Mouse (Mus musculus) gastrocnemius, postnatal 25 days (tissue): ENCODE results near the gene Tppp. TPM values are rescaled to one million over a fixed set of nuclear protein-coding genes. Genes with fewer than 3 reads are reported as not detected.
A peak's percentile ranks its signal among the peaks of the same experiment; 100 is the strongest.
"Not testable (repeated sequence)": the region's sequence is repeated elsewhere in the genome, so short reads cannot be mapped to it uniquely, and the experiment has no call there.

ENCODE experiments used
- DNase-seq: peaks from one replicate; pipeline ENCODE4 v3.0.0; 2022
- total RNA-seq, 2 experiments: library from RNA; stranded (reverse); gene quantifications; 1 replicate in 1 of 2; 2 replicates in 1 of 2; pipeline ENCODE4 v1.2.3; 2021

Tppp gene
- total RNA-seq, 2 experiments from 2014 or later: 5.2 to 5.8 TPM

DNA sequence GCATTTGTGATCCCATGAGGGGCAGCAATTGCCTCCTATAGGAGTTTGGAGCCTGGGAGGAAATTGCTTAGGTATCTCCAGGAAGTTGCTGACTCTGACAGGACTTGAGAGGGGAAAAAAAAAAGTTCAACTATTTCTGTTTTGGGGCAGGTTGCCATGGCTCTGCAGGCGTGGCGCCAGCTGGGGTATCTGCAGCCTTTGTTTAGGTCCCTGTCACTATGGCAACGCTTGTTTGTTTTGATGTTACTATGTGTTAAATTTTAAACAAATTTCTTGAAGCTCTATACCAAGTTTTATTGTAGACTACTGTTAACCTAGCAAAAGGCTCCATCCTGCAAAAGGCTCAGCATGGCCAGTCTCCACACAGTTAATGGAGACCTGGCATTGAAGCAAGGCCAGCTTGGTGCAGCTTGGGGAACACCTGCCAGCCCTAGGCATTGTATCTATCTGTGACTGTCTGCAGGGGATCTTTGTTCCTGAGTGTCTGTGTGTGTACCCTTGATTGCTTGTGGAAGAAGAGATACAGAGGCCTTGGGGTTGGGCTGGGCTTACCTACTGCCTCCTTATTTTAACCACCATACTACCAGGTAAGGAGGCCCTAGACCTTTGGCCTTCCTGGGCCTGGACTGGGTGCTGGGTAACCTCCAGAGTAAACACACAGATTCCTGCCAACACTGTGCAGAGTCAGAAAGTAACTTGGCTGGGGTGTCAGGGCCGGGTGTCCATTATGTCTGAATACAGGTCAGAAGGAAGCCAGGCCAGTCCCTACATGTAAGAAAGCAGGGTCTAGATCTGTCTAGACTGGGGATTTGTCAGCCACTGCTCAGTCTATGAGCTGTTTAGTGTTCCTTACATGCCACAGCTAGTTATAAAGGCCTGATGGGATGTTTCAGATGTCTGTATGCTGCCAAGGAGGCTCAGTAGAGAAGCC lies 16.2 kb downstream of the Tppp start:
- no peak for DNase-seq

DNA sequence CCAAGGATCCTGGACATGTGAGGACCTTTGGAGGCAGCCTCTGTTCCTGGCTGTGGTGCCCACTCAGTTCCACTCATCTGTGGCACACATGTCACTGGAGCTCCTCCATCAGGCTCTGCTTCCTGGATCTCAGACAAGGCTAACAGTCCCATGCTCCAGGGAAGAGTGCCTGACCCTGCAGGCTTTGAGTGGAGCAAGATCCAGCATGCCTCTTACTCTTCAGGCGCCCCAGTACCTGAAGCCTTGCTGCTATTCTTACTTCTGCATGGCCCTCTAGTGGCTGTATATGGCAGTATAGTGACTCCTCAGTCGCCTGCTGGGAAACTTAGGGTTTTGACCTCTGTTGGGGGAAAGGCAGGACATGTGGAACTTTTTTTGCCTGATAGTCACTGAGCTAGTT lies 17.0 kb downstream of the Tppp start:
- DNase-seq: peak; percentile 27

DNA sequence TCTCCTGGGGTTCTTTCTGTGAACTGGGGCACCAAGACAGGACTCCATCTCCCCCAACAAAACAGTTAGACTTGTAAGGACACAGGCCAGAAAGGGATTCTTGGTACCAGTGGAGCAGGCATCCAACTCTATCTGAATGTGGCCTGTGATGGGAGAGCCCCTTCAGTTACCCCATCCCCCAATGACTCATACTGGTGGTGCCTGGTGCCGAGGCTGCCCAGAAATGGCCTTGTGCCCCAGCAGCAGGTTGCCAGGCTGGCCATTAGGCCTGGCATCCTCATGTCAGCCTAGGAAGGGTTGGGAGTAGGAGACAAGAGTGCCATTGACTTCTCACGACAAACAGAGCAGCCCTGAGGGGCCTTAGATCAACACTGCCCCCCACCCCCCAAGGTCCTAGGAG lies 18.9 kb downstream of the Tppp start:
- no peak for DNase-seq

DNA sequence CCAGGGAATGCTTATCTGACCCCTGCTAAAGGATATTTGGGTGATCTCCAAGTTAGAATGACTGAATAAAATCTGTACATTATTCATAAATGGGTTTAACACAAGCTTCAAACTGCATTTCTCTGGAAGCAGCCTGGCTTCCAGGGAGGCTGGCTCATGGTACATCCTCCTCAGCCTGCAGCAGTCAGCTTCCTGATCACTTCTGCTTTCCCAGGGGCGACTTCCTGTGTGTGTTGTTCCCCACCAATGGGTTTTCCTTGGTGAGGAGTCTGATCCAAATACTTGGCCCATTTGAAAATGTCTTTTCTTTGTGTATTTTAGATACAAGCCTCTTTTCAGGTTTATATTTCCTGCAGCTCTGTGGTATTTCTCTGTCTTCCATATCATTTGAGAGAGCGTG lies 19.8 kb downstream of the Tppp start:
- no peak for DNase-seq

DNA sequence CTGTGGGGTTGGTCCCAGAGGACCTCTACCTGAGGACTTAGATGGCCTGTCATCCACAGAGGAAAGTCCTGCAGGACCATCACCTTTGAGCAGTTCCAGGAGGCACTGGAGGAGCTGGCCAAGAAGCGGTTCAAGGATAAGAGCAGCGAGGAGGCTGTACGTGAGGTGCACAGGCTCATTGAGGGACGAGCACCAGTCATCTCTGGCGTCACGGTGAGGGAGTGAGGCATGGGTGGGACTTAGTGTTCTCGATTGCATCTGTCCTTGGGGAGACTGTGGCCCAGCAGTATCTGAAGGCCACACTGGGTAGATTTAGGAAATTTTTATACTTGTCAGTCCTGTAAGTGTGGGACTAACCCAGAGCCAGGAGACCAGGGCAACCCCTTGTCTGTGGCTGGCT lies 21.5 kb downstream of the Tppp start:
- DNase-seq: no peak

DNA sequence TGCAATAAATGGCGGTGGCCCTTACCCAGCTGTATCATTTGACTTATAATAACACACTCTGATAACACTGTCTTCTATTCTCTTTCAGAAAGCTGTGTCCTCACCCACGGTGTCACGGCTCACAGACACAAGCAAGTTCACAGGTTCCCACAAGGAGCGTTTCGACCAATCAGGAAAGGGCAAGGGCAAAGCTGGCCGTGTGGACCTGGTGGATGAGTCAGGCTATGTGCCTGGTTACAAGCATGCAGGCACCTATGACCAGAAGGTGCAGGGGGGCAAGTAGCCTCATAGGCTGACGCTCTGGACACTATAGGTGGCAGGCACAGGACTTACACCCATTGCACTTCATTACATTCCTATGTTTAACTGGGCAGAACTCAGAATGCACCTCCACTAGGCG lies 21.9 kb downstream of the Tppp start:
- no peak for DNase-seq

DNA sequence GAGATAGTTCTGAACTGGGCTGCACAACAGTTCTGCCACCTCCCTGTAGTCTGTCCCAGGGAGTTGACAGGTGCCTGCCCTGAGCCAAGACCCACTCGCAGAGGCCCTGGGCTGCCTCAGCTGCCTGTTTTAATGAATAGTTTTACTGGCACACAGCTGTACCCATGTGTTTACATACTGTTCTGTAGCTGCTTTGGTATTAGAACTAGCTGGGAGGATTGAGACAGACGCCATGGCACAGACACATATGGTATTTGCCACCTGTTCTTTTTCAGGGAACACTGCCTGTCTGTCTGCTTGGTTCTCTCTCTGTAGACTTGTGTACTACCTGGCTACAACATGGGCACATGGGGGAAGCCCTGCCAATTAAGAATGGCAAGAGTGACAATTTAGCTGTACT lies 25.5 kb downstream of the Tppp start:
- no peak for DNase-seq

DNA sequence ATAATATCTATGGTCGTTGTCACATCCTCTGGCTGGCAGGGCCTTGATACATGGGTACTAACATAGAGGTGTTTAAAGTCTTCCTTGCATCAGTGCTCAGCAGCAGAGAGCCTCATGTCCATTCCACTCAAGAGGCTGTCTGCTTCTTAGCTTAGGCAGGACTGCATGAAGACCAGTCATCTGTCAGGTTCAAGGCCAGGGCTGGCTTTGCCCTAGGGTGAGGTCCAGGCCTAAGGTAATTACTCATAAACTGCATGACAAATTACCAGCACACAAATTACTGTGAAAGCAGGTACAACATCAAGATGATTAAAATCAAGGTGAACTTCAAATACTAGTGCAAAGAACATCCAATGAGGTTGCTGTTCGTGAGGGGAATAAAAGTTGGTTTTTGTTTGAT lies 26.6 kb downstream of the Tppp start:
- DNase-seq: no peak

DNA sequence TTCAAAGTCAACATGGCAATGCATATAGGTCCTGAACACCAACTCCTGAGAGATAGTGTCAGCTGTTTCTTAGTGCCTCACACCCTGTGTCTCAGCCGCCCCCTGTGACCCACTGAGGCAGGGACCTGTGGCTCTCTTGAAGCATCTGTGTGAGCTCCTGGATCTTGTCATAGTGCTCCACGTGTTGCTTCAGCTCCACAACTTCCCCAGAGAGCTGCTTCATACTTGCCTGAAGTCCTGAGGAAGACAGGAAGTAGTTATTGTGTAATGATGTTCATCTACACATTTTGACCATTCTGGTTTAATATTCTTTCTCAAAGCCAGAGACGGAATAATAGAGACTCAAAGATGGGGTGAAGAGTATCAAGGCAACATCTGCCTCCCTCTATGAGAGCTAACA lies 30.7 kb downstream of the Tppp start:
- no peak for DNase-seq

DNA sequence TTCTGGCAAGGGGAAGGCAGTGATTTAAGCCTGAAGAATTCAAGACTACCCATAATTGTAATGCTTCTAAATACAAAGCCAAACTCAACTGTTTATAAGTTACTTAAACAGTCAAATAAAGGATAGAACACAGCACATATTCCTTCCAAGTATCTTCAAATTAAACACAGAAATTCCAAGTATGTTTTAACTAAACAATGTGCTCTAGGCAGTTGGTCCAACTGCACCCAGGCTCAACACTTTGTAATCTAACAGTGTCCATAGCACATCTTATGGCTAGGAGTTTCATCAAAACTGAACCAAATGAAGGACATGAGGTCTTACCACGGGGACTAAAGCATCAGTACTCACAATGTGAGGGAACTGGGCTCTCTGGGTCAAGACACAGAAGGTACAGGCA lies 47.0 kb downstream of the Tppp start:
- no peak for DNase-seq

DNA sequence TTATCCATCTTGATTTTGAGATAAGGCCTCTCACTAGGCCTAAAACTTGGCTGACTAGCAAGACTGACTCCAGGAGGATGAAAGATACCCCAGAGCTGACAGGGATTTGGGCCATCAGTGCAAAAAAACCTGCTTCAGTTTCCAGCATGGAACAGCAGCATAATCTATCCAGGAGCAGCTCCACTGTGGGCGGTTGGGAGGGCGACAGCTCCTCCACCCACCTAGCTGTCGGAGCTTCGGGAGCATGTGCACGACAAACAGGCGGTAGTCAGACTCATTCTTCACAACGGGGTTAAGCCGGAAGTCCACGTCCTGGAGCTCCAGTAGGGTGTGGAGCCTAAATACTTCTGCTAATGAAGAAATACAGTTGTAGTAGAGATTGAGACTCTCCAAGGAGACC lies 48.9 kb downstream of the Tppp start:
- DNase-seq: no peak

DNA sequence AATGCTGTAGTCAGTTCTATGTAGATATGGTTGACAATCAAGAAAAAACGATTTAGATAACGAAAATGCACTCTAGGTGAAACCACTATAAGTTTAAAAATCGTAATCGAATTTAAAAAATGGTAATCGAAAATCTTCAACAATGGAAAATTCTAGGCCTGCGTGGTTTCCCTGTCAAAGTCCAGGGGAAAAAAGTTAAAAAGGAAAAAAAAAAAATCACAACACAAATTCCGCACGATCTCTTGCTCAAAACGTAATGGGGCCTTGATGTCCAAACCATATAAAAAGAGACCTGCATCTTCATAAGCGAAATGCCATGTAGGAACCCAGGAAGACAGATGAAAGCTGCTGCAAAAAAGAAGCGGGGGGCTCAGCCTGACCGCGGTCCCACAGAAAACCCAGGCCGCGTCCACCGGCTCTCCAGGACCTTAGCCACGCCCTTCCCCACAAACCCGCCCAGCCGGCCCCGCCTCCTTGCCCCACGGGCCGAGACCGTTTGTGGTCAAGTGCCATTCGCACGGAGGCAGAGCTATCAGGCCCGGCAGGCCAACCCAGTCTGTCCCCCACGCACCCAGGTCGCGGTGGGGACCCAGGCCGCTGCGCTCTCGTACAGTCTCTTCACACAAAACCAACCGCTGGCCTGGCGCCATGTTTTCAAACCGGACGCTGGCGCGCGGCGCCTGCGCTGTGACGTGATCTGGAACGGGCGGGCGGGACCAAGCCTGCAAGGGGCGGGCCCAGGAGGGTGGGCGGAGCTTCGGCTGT lies 52.6 kb downstream of the Tppp start, which contains the start of gene Cep72:
Gene Cep72 (minus strand): TSS at position 687 of the 765 bp plus-strand sequence.
- DNase-seq: peak; percentile 84

DNA sequence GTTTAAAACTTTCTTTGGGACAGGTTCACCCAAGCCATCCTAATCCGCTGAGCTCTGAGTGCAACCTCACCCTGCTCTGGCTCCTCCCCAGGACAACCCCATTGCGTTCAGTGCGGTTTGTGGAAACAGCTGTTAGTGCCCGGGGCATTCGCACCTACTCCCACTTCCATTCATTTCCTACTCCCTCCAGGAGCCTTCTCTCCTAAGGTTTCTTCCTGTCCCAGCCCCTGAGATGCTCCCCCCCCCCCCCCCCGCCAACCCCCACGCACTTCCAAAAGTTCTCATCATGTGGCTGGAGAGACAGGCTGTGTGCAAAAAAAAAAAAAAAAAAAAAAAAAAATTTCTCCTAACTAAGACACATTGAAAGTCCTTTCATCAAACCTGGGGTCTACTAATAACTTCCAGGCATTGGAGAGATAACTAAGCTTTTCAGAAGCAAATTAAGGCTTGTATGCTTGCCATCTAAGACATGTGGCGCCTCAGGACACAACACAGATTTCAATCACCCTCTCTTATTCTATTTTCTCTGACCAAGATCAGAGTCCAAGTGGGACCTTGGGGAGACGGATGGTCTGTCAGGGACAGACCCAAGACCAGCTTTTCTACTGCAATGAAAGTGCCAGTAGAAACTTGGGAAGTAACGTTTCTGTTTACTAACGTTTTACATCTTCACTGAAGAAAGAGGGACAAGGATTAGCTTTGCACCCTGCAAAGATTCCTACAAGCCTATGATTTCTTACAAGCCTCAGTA lies 53.3 kb downstream of the Tppp start:
- no peak for DNase-seq

DNA sequence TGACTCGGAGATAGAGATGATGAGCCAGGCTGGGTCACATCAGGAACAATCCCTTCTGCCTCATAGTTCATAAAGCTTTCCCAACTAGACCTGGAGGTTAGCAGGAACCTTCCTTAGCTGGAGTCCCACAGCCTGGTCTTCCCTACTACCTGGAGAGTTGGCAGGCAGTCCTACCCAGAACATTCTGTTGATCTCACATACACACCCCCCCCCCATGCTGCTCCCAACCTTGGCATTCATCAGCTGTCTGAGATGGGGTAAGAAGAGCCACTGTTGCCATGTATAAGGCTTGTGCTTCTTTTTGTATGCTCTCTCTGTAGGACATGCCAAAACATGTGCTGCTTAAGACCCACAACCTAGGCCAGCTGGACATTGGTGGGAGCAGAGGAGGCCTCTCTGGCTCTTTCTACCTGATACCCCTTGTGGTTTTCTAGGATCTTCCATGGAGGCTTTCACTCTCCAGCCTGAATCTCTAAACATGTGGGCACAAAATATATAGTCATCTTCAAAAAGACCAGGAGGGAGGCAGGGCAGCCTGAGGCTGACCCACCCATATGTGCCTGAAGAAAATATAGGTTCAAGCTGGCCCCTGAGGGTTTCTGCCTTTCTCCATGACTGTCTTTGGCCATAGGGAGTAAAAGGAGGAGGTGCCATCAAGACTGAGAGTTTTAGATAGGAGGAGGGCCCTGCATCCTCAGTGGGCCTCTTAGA lies 54.3 kb downstream of the Tppp start:
- DNase-seq: no peak

DNA sequence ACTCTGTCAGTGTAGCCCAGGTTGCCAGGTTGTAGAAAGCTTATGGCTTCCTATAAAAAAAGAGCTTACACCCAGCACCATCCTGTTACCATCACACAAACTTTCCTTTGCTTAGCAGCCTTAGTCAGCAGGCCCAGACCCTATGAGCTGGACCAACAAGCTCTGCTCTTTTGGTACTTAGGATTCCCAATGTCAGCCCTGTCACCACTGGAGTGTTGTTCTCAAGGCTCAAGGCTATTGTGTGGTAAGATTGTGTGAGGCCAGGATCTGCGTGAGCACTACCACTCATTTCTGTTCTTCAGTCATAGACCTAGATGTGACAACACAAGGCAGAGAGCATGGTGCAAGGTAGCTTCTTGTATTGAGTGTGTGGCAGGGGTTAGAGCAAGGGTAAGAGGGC lies 57.4 kb downstream of the Tppp start:
- DNase-seq: no peak

DNA sequence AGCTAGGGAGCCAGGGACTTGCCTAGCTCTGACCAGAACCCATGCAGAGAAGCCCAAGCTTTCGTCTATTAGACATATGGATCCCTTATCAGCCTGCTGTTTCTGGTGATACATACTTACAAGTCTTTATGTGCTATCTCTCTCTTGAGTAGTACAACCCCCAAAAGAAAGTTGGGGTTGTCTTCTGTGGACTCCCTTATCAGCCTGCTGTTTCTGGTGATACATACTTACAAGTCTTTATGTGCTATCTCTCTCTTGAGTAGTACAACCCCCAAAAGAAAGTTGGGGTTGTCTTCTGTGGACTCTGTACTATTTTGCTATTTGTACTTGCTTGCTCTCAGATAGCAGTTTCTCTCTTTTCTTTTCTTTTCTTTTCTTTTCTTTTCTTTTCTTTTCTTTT lies 62.0 kb downstream of the Tppp start:
- DNase-seq: not testable (repeated sequence)

DNA sequence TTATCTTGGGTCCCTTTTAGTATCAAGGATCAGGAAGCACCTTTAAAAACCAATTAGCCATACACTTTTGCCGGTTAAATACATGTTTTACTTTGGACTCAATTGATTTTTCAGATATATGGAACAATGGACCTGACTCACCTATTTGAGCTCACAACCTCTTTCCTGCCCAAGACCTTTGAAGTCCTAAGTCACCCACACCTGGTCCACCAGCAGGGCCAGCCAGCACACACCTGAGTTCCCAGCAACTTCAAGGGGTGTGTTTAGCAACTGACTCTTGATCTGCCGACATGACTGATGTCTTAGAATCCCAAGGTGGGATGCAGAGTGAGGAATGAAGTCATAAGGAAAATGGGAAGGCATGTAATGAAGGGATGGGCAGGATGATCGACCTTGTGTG lies 62.5 kb downstream of the Tppp start:
- DNase-seq: no peak

DNA sequence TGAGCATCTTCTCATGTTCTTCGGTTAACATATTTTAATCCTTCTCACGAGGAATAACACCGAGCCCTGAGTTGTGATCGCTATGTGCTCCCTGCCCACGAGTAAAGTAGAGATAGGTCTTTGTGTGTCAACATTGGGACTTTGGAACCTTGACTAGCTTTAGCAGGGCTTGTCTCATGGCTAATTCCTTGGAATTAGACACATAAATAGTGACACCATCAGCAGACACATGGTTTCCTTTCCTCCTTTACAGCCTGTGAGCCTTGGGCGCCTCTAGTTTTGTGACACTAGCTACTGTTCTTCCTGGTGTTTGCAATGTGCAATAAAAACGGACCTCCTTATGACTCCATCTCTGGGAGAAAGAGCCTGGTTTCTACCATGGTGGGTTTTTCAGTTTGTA lies 64.2 kb downstream of the Tppp start:
- DNase-seq: no peak
